Mouse (Mus musculus) G1E-ER4 (cell line): ENCODE measurements around the gene Eftud2. TPM values are rescaled to one million over a fixed set of nuclear protein-coding genes. Genes with fewer than 3 reads are reported as not detected.

Experiments
- GATA1 ChIP-seq: IDR thresholded peaks from one replicate; pipeline ENCODE4 v1.8.0; 2012; ENCODE audit warnings: low read length, inconsistent platforms
- polyA plus RNA-seq: library from polyadenylated mRNA; stranded (reverse); fragments of >175 nt; gene quantifications from 2 replicates; pipeline ENCODE4 v1.2.3, GENCODE M21; 2012

Eftud2 gene
- polyA plus RNA-seq, 1 experiment = 364 TPM

- no peak for TF ChIP-seq GATA1
Observed at GRCm38 (mm10) chr11:102837385-102837784, 43.4 kb downstream of the Eftud2 start.

GRCm38 (mm10) chr11:102836146-102836545, 44.6 kb downstream of the Eftud2 start:
- TF ChIP-seq GATA1 = no peak

GRCm38 (mm10) chr11:102835549-102835948, 45.2 kb downstream of the Eftud2 start, which contains the start of gene Higd1b:
Gene Higd1b, plus strand, starts transcription at chr11:102835849.
- no peak for TF ChIP-seq GATA1

GRCm38 (mm10) chr11:102834219-102834618, 46.6 kb downstream of the Eftud2 start:
- TF ChIP-seq GATA1 = no peak

- TF ChIP-seq GATA1 = no peak
Observed at GRCm38 (mm10) chr11:102832700-102833297, 48.0 kb downstream of the Eftud2 start.

- TF ChIP-seq GATA1 = no peak
Observed at GRCm38 (mm10) chr11:102830276-102830675, 50.5 kb downstream of the Eftud2 start.

- no peak for TF ChIP-seq GATA1
Observed at GRCm38 (mm10) chr11:102827097-102827496, 53.7 kb downstream of the Eftud2 start.

GRCm38 (mm10) chr11:102826476-102826875, 54.3 kb downstream of the Eftud2 start:
- no peak for TF ChIP-seq GATA1

- no peak for TF ChIP-seq GATA1
Observed at GRCm38 (mm10) chr11:102821231-102821630, 59.6 kb downstream of the Eftud2 start.

GRCm38 (mm10) chr11:102820432-102820831, 60.4 kb downstream of the Eftud2 start:
- TF ChIP-seq GATA1 = no peak

- TF ChIP-seq GATA1 = no peak
Observed at GRCm38 (mm10) chr11:102819783-102820385, 60.9 kb downstream of the Eftud2 start.

GRCm38 (mm10) chr11:102819021-102819782, 61.6 kb downstream of the Eftud2 start, which contains the start of gene Gjc1:
Gene Gjc1, minus strand, starts transcription at chr11:102819700.
- no peak for TF ChIP-seq GATA1

GRCm38 (mm10) chr11:102818121-102819020, 62.4 kb downstream of the Eftud2 start:
- no peak for TF ChIP-seq GATA1

GRCm38 (mm10) chr11:102814881-102815280, 65.9 kb downstream of the Eftud2 start:
- TF ChIP-seq GATA1 = no peak

GRCm38 (mm10) chr11:102810721-102811485, 69.9 kb downstream of the Eftud2 start:
- no peak for TF ChIP-seq GATA1

- TF ChIP-seq GATA1 = no peak
Observed at GRCm38 (mm10) chr11:102808246-102808645, 72.5 kb downstream of the Eftud2 start.
